Mouse (Mus musculus) megakaryocyte, embryonic 14.5 days (primary cell): ENCODE results near the gene Fam90a1a. TPM values are rescaled to one million over a fixed set of nuclear protein-coding genes. Genes with fewer than 3 reads are reported as not detected.
"Not testable (repeated sequence)": the region's sequence is repeated elsewhere in the genome, so short reads cannot be mapped to it uniquely, and the experiment has no call there.

Experiments
- H3K27me3 ChIP-seq: replicated peaks from 2 replicates; pipeline ENCODE3; 2012; ENCODE audit warnings: inconsistent platforms
- H3K36me3 ChIP-seq: replicated peaks from 2 replicates; pipeline ENCODE3; 2012; ENCODE audit warnings: low read length, inconsistent platforms, mixed read lengths
- H3K4me1 ChIP-seq: 2 replicates; pipeline ENCODE4 v1.6.1; 2012; ENCODE audit warnings: inconsistent platforms
- H3K4me3 ChIP-seq: replicated peaks from 2 replicates; pipeline ENCODE3; 2012; ENCODE audit warnings: moderate library complexity, mild to moderate bottlenecking, inconsistent platforms
- H3K9me3 ChIP-seq: 2 replicates; pipeline ENCODE4 v1.6.1; 2012; ENCODE audit warnings: inconsistent platforms
- FLI1 ChIP-seq: IDR thresholded peaks from 2 replicates; pipeline ENCODE4 v1.6.1; 2012; ENCODE audit warnings: low read length, inconsistent platforms, mixed read lengths
- GATA1 ChIP-seq: IDR thresholded peaks from 3 replicates; pipeline ENCODE4 v1.6.1; 2012; ENCODE audit warnings: mixed read lengths, low read length, inconsistent platforms, borderline replicate concordance
- polyA plus RNA-seq: library from polyadenylated mRNA; stranded (reverse); fragments of >175 nt; gene quantifications from 2 replicates; pipeline ENCODE4 v1.2.3, GENCODE M21; 2012; ENCODE audit warnings: low replicate concordance; ENCODE audit not compliant: insufficient read depth

Fam90a1a gene
- not detected in 2 replicates for polyA plus RNA-seq

DNA sequence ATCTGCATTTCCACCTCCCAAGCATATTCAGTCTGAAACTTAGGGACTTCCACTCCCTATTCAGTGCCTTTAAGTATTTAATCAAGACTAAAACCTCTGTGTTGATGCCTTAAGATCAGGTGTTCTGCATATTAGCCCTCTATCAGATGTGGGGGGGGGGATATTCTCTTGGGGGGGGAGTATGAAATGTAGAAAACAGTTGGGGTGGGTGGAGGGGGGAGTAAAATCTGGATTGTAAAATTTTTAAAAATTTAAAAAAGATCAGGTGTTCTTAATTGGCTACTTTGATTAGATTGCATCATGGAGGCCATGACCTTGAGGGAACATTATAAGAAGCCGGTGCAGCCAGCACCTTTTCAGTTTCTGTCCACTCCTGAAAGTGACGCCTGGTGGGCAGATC lies at the start of gene Fam90a1a:
Fam90a1a (plus strand) TSS at position 301 of the 400 bp plus-strand sequence.
- Histone ChIP-seq H3K4me1 (no peaks in the 10 kb centered on the region), H3K4me3 (no peak within 1 kb of the TSS), H3K27me3 (no peaks in the 10 kb centered on the region), H3K9me3 (no peaks in the 10 kb centered on the region), H3K36me3 (no peaks in the 10 kb centered on the region)
- TF ChIP-seq GATA1 = no peak
- TF ChIP-seq FLI1 = no peak

DNA sequence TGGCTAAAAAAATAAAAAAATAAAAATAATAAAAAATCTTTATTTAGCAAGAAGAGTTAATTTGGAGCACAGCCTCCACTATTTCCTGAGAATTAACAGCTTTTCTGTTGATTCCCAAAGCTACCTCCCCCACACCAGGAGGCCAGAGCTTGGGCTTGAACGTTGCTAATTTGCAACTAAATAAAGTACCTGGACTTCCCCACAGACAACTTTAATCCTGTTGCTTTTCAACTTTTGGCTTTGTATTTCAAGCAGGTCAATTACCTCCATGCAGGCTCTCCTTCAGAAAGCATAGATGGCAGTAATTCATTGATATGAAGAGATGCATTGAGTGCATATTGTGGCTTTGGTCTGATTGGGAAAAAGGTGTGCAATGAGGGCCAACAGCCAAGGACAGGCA lies 46.6 kb upstream of the Fam90a1a start:
- Histone ChIP-seq H3K4me3 (no peak overlapping the region), H3K27me3 (no peaks in the 10 kb centered on the region), H3K36me3 (no peaks in the 10 kb centered on the region), H3K9me3 (no peaks in the 10 kb centered on the region), H3K4me1 (no peaks in the 10 kb centered on the region)
- TF ChIP-seq FLI1 (no peak), GATA1 (no peak)

DNA sequence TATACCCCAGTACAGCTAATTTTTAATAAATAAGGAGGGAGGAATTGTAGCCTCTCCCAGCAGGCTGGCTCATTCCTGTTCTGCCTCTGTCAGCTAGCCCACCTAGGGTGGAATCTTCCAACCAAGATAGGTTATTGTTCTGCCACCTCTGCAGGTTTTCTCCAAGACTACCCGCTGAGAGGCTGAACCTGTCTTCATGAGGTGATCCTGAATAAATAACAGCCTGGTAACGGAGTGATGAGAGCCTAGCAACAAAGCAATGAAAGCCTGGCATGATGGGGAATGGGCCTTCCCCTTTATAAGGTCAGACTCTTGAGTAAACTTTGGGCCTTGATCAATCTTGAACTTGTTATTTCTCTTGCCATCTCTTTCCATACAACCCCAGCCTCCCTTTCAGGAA lies 46.0 kb upstream of the Fam90a1a start:
- H3K9me3 ChIP-seq = no peaks in the 10 kb centered on the region
- H3K36me3 ChIP-seq = no peaks in the 10 kb centered on the region
- TF ChIP-seq FLI1 = no peak
- no peak for TF ChIP-seq GATA1
- H3K27me3 ChIP-seq = no peaks in the 10 kb centered on the region
- H3K4me3 ChIP-seq = no peak overlapping the region
- H3K4me1 ChIP-seq = no peaks in the 10 kb centered on the region

DNA sequence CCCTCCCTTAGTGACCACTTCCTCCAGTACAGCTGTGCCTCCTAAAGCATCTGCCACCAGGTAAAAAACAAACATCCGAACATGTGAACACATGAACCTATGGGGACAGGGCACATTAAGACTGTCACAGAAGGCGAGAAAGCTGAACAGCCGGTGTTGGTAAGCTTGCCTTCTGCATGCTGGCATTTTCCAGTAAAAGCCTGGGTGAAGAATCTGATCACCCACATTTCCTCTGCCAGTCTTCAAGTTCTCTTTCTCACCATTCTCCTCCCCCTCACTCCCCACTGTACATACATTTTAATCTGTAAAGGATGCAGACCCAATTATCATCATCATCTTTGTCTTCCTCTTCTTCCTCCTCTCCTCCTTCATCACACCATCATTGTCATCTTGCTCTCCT lies 42.9 kb upstream of the Fam90a1a start:
- Histone ChIP-seq H3K4me3 (no peak overlapping the region), H3K27me3 (no peaks in the 10 kb centered on the region), H3K36me3 (no peaks in the 10 kb centered on the region), H3K9me3 (no peaks in the 10 kb centered on the region), H3K4me1 (no peaks in the 10 kb centered on the region)
- TF ChIP-seq GATA1 (no peak), FLI1 (no peak)

DNA sequence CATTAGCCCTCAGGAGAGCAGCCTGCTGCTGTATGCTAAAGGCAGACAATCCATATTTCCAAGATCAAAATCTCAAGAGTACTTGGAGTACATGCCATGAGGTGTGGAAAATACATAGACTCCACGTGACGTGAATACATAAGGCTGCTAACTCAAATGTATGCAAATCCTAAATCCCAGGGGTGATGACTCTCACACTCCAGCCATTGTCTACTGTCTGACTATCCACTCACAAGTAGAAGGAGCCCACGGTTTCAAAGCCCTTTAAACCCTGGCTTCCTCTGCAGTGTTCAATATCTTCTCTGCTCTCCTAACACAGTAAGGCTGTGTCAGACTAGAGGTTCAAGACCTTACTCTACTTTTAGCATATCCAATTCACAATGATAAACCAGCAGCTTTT lies 27.8 kb upstream of the Fam90a1a start:
- H3K4me1 ChIP-seq, H3K27me3 ChIP-seq, H3K36me3 ChIP-seq, H3K4me3 ChIP-seq, H3K9me3 ChIP-seq: not testable (repeated sequence)

DNA sequence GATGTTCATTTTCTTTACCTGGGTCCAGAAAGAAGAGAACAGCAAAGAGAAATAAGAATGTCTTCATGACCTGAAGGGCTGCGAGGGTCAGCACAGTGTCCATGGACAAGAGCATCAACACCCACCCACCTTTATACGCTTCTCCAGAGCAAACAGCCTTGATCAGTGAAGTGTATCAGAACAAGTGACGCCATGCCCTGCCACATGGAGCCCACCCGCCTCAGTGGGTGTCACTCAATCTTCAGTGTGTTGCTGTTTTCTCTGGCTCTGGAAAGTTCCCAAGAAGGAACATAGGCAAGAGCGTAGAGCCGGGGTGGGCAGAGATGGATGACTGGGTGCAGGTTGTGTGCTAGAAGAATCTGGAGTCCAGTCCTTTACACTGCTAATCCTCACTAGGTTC lies 25.9 kb upstream of the Fam90a1a start, which contains the start of gene Defb15:
Defb15 (minus strand) TSS at position 101 of the 400 bp plus-strand sequence.
- TF ChIP-seq FLI1 = no peak
- no peak for TF ChIP-seq GATA1
- no peak within 1 kb of the TSS for H3K4me3 ChIP-seq
- H3K36me3 ChIP-seq = no peaks in the 10 kb centered on the region
- H3K9me3 ChIP-seq = no peaks in the 10 kb centered on the region
- H3K27me3 ChIP-seq = no peaks in the 10 kb centered on the region
- H3K4me1 ChIP-seq = no peaks in the 10 kb centered on the region

DNA sequence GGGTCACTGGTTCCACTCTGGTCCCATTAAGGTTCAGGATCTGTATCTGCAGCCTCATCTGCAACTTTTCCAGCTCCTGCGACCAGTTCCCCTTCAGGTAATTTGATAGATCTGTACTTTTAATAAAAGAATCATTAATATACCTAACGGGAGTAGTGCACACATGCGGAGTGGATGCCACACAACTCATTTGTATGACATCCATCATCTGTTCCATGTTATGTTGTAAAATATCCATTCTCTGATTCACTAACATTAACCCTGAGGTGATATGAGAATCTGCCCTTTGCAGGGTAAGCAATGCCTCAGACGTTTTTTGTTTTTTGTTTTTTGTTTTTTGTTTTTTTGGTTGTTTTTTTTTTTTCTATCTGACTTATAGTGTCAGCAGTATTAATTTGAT lies 20.5 kb upstream of the Fam90a1a start, which contains the start of gene Defb35:
Defb35 (plus strand) TSS at position 301 of the 400 bp plus-strand sequence.
- H3K9me3 ChIP-seq, H3K4me1 ChIP-seq, H3K4me3 ChIP-seq, H3K27me3 ChIP-seq, H3K36me3 ChIP-seq: not testable (repeated sequence)

DNA sequence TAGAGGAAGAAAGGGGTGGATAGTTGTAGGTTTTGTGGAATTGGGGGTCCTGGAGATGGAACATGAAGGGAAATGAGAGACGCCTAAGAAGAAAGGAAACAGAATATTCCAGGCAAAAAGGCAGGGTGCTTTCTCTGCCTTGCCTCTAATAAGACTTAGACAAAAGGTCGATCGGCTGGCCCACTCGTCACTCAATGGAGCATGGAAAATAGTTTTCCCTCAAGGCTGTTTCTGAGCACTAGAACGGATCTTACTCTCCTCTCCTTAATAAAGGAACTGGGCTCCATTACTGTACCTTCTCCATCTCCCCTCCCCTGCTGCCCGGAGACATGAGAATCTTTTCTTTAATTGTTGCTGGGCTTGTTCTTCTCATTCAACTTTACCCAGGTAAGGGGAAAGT lies 12.1 kb upstream of the Fam90a1a start, which contains the start of gene Defb13:
Defb13 (plus strand) TSS at position 301 of the 400 bp plus-strand sequence.
- TF ChIP-seq FLI1 (no peak), GATA1 (no peak)
- Histone ChIP-seq H3K27me3 (no peaks in the 10 kb centered on the region), H3K4me3 (no peak within 1 kb of the TSS), H3K4me1 (no peaks in the 10 kb centered on the region), H3K36me3 (no peaks in the 10 kb centered on the region), H3K9me3 (no peaks in the 10 kb centered on the region)

DNA sequence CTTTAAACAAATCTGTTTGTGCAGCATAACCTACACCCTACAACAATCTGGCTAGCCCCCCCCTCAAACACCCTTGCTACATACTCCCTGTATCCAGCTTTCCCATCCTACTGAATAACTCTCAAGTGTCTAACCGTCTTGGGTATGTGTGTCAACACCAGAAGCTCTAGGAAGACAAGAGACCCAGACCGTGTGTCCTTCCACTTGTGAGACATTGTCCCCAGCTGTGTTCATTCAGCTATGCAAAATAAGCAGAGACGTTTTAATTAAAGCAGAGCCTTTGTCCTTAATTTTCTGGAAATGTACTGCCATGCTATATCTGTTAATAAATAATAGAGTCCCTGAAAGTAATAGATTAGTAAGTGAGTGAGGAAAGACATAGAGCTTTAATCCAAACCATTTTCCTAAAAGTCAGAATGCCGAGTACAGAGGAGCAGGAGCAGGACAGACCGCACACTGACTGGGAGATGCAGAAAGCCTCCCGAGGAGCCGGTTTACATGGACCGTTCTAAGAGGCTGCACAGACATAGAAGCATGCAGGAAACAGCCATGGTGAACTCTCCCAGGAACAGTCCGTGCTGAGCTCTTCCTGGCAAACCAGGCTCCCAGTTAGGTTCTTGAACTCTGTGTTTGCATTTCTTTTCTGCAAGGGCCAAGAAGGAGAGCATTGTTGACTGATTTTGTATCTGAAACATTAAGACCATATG lies 11.1 kb upstream of the Fam90a1a start:
- no peak for TF ChIP-seq FLI1
- no peak for TF ChIP-seq GATA1
- no peak overlapping the region for H3K4me3 ChIP-seq

DNA sequence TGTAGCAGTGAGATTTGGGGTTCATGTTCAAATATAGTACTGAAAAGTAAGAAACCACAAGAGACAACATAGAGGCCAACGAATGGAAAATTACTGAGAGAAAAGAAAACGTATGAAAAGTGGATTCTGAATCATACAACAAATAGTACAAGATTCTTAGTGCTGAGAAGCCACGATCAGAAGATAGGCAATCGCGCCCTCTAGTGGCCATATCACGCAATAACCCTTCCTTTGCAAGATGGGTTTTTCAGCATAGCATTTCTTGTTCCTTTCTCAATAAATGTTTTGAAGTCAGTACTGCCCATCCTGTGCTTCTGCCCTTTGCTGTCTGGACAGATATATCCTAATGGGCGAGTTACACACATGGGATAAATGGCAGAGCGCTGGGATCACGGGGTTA lies 3.2 kb upstream of the Fam90a1a start:
- H3K27me3 ChIP-seq = no peaks in the 10 kb centered on the region
- no peak for TF ChIP-seq FLI1
- TF ChIP-seq GATA1 = no peak
- no peaks in the 10 kb centered on the region for H3K36me3 ChIP-seq
- H3K9me3 ChIP-seq = no peaks in the 10 kb centered on the region
- no peak overlapping the region for H3K4me3 ChIP-seq
- no peaks in the 10 kb centered on the region for H3K4me1 ChIP-seq

More for the DNA sequence above, 11.1 kb upstream of the Fam90a1a start:
- Histone ChIP-seq H3K4me1 (no peaks in the 10 kb centered on the region), H3K27me3 (no peaks in the 10 kb centered on the region), H3K9me3 (no peaks in the 10 kb centered on the region), H3K36me3 (no peaks in the 10 kb centered on the region)

DNA sequence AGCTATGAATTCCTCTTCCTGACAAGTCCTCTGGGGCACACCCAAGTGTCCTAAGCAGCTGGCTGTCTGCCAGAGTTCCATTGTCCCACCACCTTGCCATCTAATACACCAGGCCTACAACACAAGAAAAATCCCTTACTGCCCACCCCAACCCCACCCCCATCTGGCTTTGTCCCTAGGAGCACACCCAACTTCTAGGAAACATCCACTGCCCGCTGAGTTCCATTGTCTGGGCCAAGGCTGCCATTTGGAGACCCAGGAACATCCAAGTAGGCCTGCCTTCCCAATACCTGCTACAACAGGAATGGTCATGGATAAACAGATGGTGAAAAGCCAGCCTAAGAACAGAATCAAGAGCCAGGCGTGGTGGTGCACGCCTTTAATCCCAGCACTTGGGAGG lies 2.2 kb upstream of the Fam90a1a start:
- H3K4me1 ChIP-seq = no peaks in the 10 kb centered on the region
- H3K36me3 ChIP-seq = no peaks in the 10 kb centered on the region
- TF ChIP-seq FLI1 = no peak
- no peak for TF ChIP-seq GATA1
- no peak overlapping the region for H3K4me3 ChIP-seq
- no peaks in the 10 kb centered on the region for H3K27me3 ChIP-seq
- H3K9me3 ChIP-seq = no peaks in the 10 kb centered on the region
